Comparison of ENCODE assay signal across 24 mouse cellular contexts in genomic region chr7:12979776-12980175, GRCm38 (mm10). TPM values are rescaled to one million over a fixed set of nuclear protein-coding genes. Genes with fewer than 3 reads are reported as not detected.
DNase-seq lines count a peak whose midpoint lies in the region; ATAC-seq and TF ChIP-seq lines count a peak whose summit lies in the region.
"Had no signal": no experiment of that assay in that cellular context is flagged by ENCODE, and none has a peak within 500 bp of the region (broad histone marks: within the 10 kb centered on the region; RNA-seq: fewer than 3 reads in every experiment).

No protein-coding gene starts in this region.

- ATAC-seq in CD4-positive, CD25-positive, alpha-beta regulatory T cell, adult 4 months: no peak
- no peak for ATAC-seq in lung, embryonic 14.5 days (ENCODE audit: insufficient read depth)
- ATAC-seq in intestine, embryonic 16.5 days: no peak
- ATAC-seq: forebrain, postnatal 0 days had no signal

- H3K9ac ChIP-seq in lung, embryonic 14.5 days: no peak overlapping the region
- H3K9ac ChIP-seq in intestine, embryonic 16.5 days (ENCODE audit: low read depth, low read length): peak overlapping the region; percentile 35
- H3K9ac ChIP-seq: forebrain, postnatal 0 days; limb, embryonic 13.5 days; neural tube, embryonic 13.5 days had no signal

- H3K27me3 ChIP-seq in lung, embryonic 14.5 days (ENCODE audit: insufficient read depth, low read length): no peaks in the 10 kb centered on the region
- H3K27me3 ChIP-seq in intestine, embryonic 16.5 days (replicated peaks; ENCODE audit: control insufficient read depth, insufficient read depth, low read length): no peaks in the 10 kb centered on the region
- H3K27me3 ChIP-seq: limb, embryonic 13.5 days; neural tube, embryonic 13.5 days had no signal

- TF ChIP-seq CTCF in lung, embryonic 14.5 days (IDR thresholded peaks at IDR 0.05; ENCODE audit: low read depth): no peak

- no peaks in the 10 kb centered on the region for H3K4me1 ChIP-seq in lung, embryonic 14.5 days (ENCODE audit: insufficient read depth)
- H3K4me1 ChIP-seq in intestine, embryonic 16.5 days (ENCODE audit: control insufficient read depth, insufficient read depth, low read length): peaks cover 20% of the 10 kb centered on the region

- H3K36me3 ChIP-seq in lung, embryonic 14.5 days (ENCODE audit: insufficient read depth): 0 out of 2 replicates have a peak, but pooled peaks cover 4% of the 10 kb centered on the region
- H3K36me3 ChIP-seq in intestine, embryonic 16.5 days (ENCODE audit: control insufficient read depth, insufficient read depth, low read length): no peaks in the 10 kb centered on the region

- H3K4me2 ChIP-seq in lung, embryonic 14.5 days: no peak overlapping the region
- H3K4me2 ChIP-seq in intestine, embryonic 16.5 days (ENCODE audit: low read depth, low read length): 0 out of 2 replicates have a peak overlapping the region, but pooled peaks have one; percentile 3

- 66% methylated on average over 6 of the region's 6 CpGs for WGBS in lung, embryonic 14.5 days
- 38% methylated on average over 6 of the region's 6 CpGs for WGBS in intestine, embryonic 16.5 days

- H3K4me3 ChIP-seq in lung, embryonic 14.5 days (ENCODE audit: low read depth, low read length): no peak overlapping the region
- no peak overlapping the region for H3K4me3 ChIP-seq in intestine, embryonic 16.5 days (ENCODE audit: low read length)
- H3K4me3 ChIP-seq: left cerebral cortex, adult 2 months had no signal

- H3K9me3 ChIP-seq in lung, embryonic 14.5 days (ENCODE audit: low read depth, low read length): no peaks in the 10 kb centered on the region
- no peaks in the 10 kb centered on the region for H3K9me3 ChIP-seq in intestine, embryonic 16.5 days (ENCODE audit: control insufficient read depth, low read length)
- H3K9me3 ChIP-seq: embryonic facial prominence, embryonic 10.5 days; hindbrain, embryonic 10.5 days; limb, embryonic 13.5 days; neural tube, embryonic 13.5 days had no signal

- DNase-seq in CD4-positive, CD25-positive, alpha-beta regulatory T cell, adult 2 months (ENCODE audit: low read depth, low spot score): peak; percentile 47
- DNase-seq in lung, embryonic 14.5 days: peak; percentile 12
- DNase-seq in lung, postnatal 25 days (ENCODE audit: low spot score): no peak
- peak; percentile 29 to 61 for DNase-seq in lung, postnatal 4 days
- DNase-seq in layer of hippocampus, adult 8-10 months (ENCODE audit: low spot score in 2 of 2): no peak
- no peak for DNase-seq in adrenal gland, postnatal 25 days
- DNase-seq: adrenal gland, postnatal 14 days; cerebellum, postnatal 36 days; forebrain, postnatal 0 days; gastrocnemius, postnatal 25 days; kidney, adult 2 months; kidney, postnatal 36 days had no signal

- H3K27ac ChIP-seq in lung, embryonic 14.5 days (ENCODE audit: low read depth): no peak overlapping the region
- H3K27ac ChIP-seq in intestine, embryonic 16.5 days (ENCODE audit: low read length): peak overlapping the region; percentile 46; the same call in 1 of the 2 replicates
- H3K27ac ChIP-seq: left cerebral cortex, adult 2 months; neural tube, embryonic 13.5 days had no signal

RNA-seq across cellular contexts. Expression of gene Zfp446, which starts 2.1 kb away (rescaled TPM):
- polyA plus RNA-seq in CD4-positive, CD25-positive, alpha-beta regulatory T cell, adult 4 months (2017; shearing (Covaris generic)): 1 to 10 TPM; 3.8 to 5.7 TPM
- 8.1 TPM in 2 replicates for polyA plus RNA-seq in lung, embryonic 14.5 days (2014; fragmentation: Nextera tagmentation; extraction: Ambion mirVana)
- polyA plus RNA-seq in intestine, embryonic 16.5 days (2015; fragmentation: Nextera tagmentation; extraction: Ambion mirVana): 5.9 and 6.1 TPM in 2 replicates
- total RNA-seq in layer of hippocampus, adult 8-10 months (2022): 10 to 100 TPM in 1 of 4 experiments, 1 to 10 TPM in 3; 7.5 to 10.8 (median 8.8) TPM
- 8.0 and 9.0 TPM in 2 replicates for total RNA-seq in adrenal gland, postnatal 25 days (2021)

RNA-seq across cellular contexts. Expression of gene Zfp324, which starts 14.1 kb away (rescaled TPM):
- 1 to 10 TPM; 2.2 to 2.7 TPM for polyA plus RNA-seq in CD4-positive, CD25-positive, alpha-beta regulatory T cell, adult 4 months (2017; shearing (Covaris generic))
- 9.6 and 11.1 TPM in 2 replicates for polyA plus RNA-seq in lung, embryonic 14.5 days (2014; fragmentation: Nextera tagmentation; extraction: Ambion mirVana)
- 7.8 TPM in 2 replicates for polyA plus RNA-seq in intestine, embryonic 16.5 days (2015; fragmentation: Nextera tagmentation; extraction: Ambion mirVana)
- 10 to 100 TPM in 3 of 4 experiments, 1 to 10 TPM in 1; 9.5 to 11.6 (median 11.3) TPM for total RNA-seq in layer of hippocampus, adult 8-10 months (2022)
- 12.8 and 13.1 TPM in 2 replicates for total RNA-seq in adrenal gland, postnatal 25 days (2021)

RNA-seq across cellular contexts. Expression of gene Slc27a5, which starts 18.2 kb away (rescaled TPM):
- under 1 TPM in 1 of 2 experiments, not detected in 1; 0.54 TPM for polyA plus RNA-seq in CD4-positive, CD25-positive, alpha-beta regulatory T cell, adult 4 months (2017; shearing (Covaris generic))
- not detected in 2 replicates for polyA plus RNA-seq in lung, embryonic 14.5 days (2014; fragmentation: Nextera tagmentation; extraction: Ambion mirVana)
- polyA plus RNA-seq in intestine, embryonic 16.5 days (2015; fragmentation: Nextera tagmentation; extraction: Ambion mirVana): 0.84 and 0.89 TPM in 2 replicates
- total RNA-seq in layer of hippocampus, adult 8-10 months (2022): under 1 TPM in 3 of 4 experiments, not detected in 1; 0.27 to 0.47 (median 0.27) TPM
- total RNA-seq in adrenal gland, postnatal 25 days (2021): 6.2 TPM in 1 of 2 replicates, not detected in the other
- total RNA-seq: gastrocnemius, postnatal 25 days; megakaryocyte progenitor cell, adult 5-6 weeks; MEL; midbrain, postnatal 0 days had no signal
- polyA plus RNA-seq: embryonic facial prominence, embryonic 10.5 days; erythroblast, embryonic 14.5 days; heart, embryonic 14.5 days had no signal

RNA-seq across cellular contexts. Expression of gene Trim28, which starts 19.1 kb away (rescaled TPM):
- 10 to 100 TPM; 37.1 to 75.2 TPM for polyA plus RNA-seq in CD4-positive, CD25-positive, alpha-beta regulatory T cell, adult 4 months (2017; shearing (Covaris generic))
- polyA plus RNA-seq in lung, embryonic 14.5 days (2014; fragmentation: Nextera tagmentation; extraction: Ambion mirVana): 458 and 511 TPM in 2 replicates
- 116 and 131 TPM in 2 replicates for polyA plus RNA-seq in intestine, embryonic 16.5 days (2015; fragmentation: Nextera tagmentation; extraction: Ambion mirVana)
- total RNA-seq in layer of hippocampus, adult 8-10 months (2022): 100 to 1,000 TPM; 244 to 272 (median 252) TPM
- total RNA-seq in adrenal gland, postnatal 25 days (2021): 273 and 297 TPM in 2 replicates

RNA-seq across cellular contexts. Expression of gene Zbtb45, which starts 30.1 kb away (rescaled TPM):
- 1 to 10 TPM; 5.6 to 7.4 TPM for polyA plus RNA-seq in CD4-positive, CD25-positive, alpha-beta regulatory T cell, adult 4 months (2017; shearing (Covaris generic))
- 29.8 and 30.4 TPM in 2 replicates for polyA plus RNA-seq in lung, embryonic 14.5 days (2014; fragmentation: Nextera tagmentation; extraction: Ambion mirVana)
- 22.2 and 23.2 TPM in 2 replicates for polyA plus RNA-seq in intestine, embryonic 16.5 days (2015; fragmentation: Nextera tagmentation; extraction: Ambion mirVana)
- total RNA-seq in layer of hippocampus, adult 8-10 months (2022): 10 to 100 TPM; 27.0 to 29.6 (median 29.3) TPM
- 15.3 and 16.1 TPM in 2 replicates for total RNA-seq in adrenal gland, postnatal 25 days (2021)

Comparison
In these comparisons a context has a peak if more than half of its experiments do, and no peak if none do; other contexts are left out.
1. DNase-seq: peak in CD4-positive, CD25-positive, alpha-beta regulatory T cell, adult 2 months (single experiment), lung, embryonic 14.5 days (single experiment) and lung, postnatal 4 days (2 of 2); none in lung, postnatal 25 days (single experiment), layer of hippocampus, adult 8-10 months (0 of 2) and adrenal gland, postnatal 25 days (single experiment).